Mouse (Mus musculus) liver, embryonic 12.5 days (tissue): ENCODE data around the gene Muc3. TPM values are rescaled to one million over a fixed set of nuclear protein-coding genes. Genes with fewer than 3 reads are reported as not detected.

Source experiments
- ATAC-seq: fragments of 200-750 bp; cut with Nextera tagmentation; 2 replicates; pipeline ENCODE4 v1.8.0; 2017; ENCODE audit warnings: moderate number of reproducible peaks, mild to moderate bottlenecking, moderate library complexity
- H3K27ac ChIP-seq: fragments of 300-500 bp; sonication (generic); 2 replicates; pipeline ENCODE4 v1.5.1; 2016; ENCODE audit warnings: mild to moderate bottlenecking
- H3K27me3 ChIP-seq: fragments of 300-500 bp; sonication (generic); replicated peaks from 2 replicates; pipeline ENCODE4 v1.6.1; 2016; ENCODE audit warnings: mild to moderate bottlenecking, moderate library complexity
- H3K36me3 ChIP-seq: fragments of 300-500 bp; sonication (generic); 2 replicates; pipeline ENCODE4 v1.6.1; 2016; ENCODE audit warnings: mild to moderate bottlenecking, moderate library complexity
- H3K4me1 ChIP-seq: fragments of 300-500 bp; sonication (generic); 2 replicates; pipeline ENCODE4 v1.6.1; 2016
- H3K4me2 ChIP-seq: fragments of 300-500 bp; sonication (generic); 2 replicates; pipeline ENCODE4 v1.6.1; 2016; ENCODE audit warnings: mild to moderate bottlenecking, moderate library complexity
- H3K4me3 ChIP-seq: fragments of 300-500 bp; sonication (generic); 2 replicates; pipeline ENCODE4 v1.5.1; 2016; ENCODE audit warnings: mild to moderate bottlenecking, moderate library complexity
- H3K9ac ChIP-seq: fragments of 300-500 bp; sonication (generic); 2 replicates; pipeline ENCODE4 v1.6.1; 2016; ENCODE audit warnings: mild to moderate bottlenecking, moderate library complexity
- H3K9me3 ChIP-seq: fragments of 300-500 bp; sonication (generic); replicated peaks from 2 replicates; pipeline ENCODE4 v1.6.1; 2016; ENCODE audit warnings: mild to moderate bottlenecking, moderate library complexity
- WGBS: fragments of 180-500 bp; shearing (Covaris S2); methylation state at CpG from one replicate; pipeline ENCODE4 v1.1.7; 2016; ENCODE audit not compliant: insufficient replicate concordance; 5-methylcytosine and 5-hydroxymethylcytosine counted together
- polyA plus RNA-seq: library from polyadenylated mRNA; unstranded; fragments of >200 nt; fragmentation: Nextera tagmentation; extraction: Ambion mirVana; gene quantifications from 2 replicates; pipeline ENCODE4 v1.2.1, GENCODE M21; 2016

Gene Muc3
- polyA plus RNA-seq, 1 experiment from 2014 or later: not detected

DNA sequence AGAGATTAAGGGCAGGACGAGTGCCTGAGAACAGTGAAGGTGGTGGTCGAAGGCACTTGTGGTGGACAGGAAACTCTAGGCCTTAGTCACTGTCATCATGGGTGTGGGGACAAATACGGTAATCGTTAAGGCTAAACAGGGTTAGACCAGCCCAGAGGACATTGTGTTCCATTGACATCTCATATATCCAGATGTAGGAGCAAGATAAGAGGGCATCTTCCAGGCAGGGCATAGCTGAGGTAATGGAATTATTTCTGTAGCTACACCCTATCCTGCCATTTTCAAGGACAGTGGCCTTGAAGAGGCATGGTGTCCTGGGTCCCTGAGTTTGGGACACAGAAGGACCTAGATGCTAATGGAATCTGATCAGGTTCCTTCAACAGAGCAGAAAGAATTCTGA lies 12.7 kb upstream of the Muc3 start:
- no peaks in the 10 kb centered on the region for H3K36me3 ChIP-seq
- H3K9ac ChIP-seq: no peak overlapping the region
- no peak for ATAC-seq
- no peaks in the 10 kb centered on the region for H3K4me1 ChIP-seq
- H3K4me2 ChIP-seq: no peak overlapping the region
- H3K9me3 ChIP-seq: 0 out of 2 replicates have a peak, but pooled peaks cover 4% of the 10 kb centered on the region
- H3K27ac ChIP-seq: no peak overlapping the region
- WGBS: 53% methylated on average over 4 of the region's 4 CpGs
- H3K27me3 ChIP-seq: peaks cover 18% of the 10 kb centered on the region
- H3K4me3 ChIP-seq: no peak overlapping the region

DNA sequence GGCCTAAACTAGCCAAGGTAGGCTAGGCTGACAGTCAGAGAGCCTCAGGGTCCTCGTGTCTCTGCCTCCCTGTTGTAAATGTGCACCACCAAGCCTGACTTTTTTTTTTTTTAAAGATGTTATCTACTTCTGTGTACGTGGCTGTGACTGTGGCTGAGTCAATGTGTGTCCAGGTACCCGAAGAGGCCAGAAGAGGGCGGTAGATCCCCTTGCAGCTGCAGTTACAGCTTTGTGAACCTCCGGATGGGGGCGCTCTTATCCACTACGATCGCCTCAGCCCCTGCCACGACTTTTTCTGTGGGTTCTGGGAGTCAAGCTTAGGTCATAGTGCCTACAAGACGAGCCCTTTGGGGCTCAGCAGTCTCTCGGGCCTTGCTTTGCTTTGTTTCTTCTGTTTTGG lies 10.3 kb upstream of the Muc3 start:
- no peaks in the 10 kb centered on the region for H3K4me1 ChIP-seq
- H3K27me3 ChIP-seq: peaks cover 13% of the 10 kb centered on the region; the same call in 1 of the 2 replicates
- WGBS: 14% methylated on average over 11 of the region's 11 CpGs
- H3K9ac ChIP-seq: no peak overlapping the region
- H3K36me3 ChIP-seq: no peaks in the 10 kb centered on the region
- no peak overlapping the region for H3K27ac ChIP-seq
- ATAC-seq: no peak
- no peak overlapping the region for H3K4me2 ChIP-seq
- H3K4me3 ChIP-seq: no peak overlapping the region
- 0 out of 2 replicates have a peak, but pooled peaks cover 7% of the 10 kb centered on the region for H3K9me3 ChIP-seq

DNA sequence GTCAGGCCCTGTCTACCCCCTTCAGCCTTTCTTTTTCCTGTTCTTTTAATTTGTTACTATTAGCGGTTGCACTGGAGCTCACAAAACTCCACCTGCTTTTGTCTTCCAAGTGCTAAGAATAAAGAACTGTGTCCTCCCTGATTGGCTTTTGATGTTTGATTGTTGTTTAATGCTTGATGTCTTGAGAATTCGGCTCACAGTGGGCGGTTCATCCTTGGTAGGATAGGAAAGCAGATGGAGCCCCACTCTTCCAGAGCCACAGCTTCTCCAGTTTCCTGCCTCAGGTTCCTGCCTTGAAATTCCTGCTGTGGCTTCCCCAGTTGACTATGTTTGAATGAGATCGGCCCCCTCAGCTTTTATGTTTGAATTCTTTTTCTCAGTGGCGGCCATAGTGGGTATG lies 4.2 kb upstream of the Muc3 start:
- H3K9ac ChIP-seq: no peak overlapping the region
- H3K4me2 ChIP-seq: no peak overlapping the region
- no peak for ATAC-seq
- H3K4me1 ChIP-seq: no peaks in the 10 kb centered on the region
- WGBS: 78% methylated on average over 5 of the region's 5 CpGs
- peaks cover 15% of the 10 kb centered on the region for H3K9me3 ChIP-seq
- H3K4me3 ChIP-seq: no peak overlapping the region
- no peaks in the 10 kb centered on the region for H3K27me3 ChIP-seq
- H3K36me3 ChIP-seq: no peaks in the 10 kb centered on the region
- H3K27ac ChIP-seq: no peak overlapping the region

DNA sequence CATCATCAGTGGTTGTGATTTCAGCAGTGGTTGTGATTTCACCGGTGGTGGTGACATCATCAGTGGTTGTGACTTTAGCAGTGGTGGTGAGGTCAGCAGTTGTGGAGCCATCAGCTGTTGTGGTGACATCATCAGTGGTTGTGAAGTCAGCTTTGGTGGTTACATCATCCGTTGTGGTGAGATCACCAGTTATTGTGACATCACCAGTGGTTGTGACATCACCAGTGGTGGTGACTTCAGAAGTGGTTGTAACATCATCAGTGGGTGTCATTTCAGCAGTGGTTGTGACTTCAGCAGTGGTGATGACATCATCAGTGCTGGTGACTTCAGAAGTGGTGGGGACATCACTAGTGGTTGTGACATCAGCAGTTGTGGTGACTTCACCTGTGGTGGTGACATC lies 3.5 kb upstream of the Muc3 start:
- no peaks in the 10 kb centered on the region for H3K36me3 ChIP-seq
- H3K9me3 ChIP-seq: peaks cover 15% of the 10 kb centered on the region
- H3K27ac ChIP-seq: no peak overlapping the region
- no peak overlapping the region for H3K4me2 ChIP-seq
- H3K9ac ChIP-seq: no peak overlapping the region
- no peaks in the 10 kb centered on the region for H3K27me3 ChIP-seq
- 54% methylated on average over 2 of the region's 2 CpGs for WGBS
- no peak; the same call in 1 of the 2 replicates for ATAC-seq
- H3K4me1 ChIP-seq: no peaks in the 10 kb centered on the region
- no peak overlapping the region for H3K4me3 ChIP-seq

DNA sequence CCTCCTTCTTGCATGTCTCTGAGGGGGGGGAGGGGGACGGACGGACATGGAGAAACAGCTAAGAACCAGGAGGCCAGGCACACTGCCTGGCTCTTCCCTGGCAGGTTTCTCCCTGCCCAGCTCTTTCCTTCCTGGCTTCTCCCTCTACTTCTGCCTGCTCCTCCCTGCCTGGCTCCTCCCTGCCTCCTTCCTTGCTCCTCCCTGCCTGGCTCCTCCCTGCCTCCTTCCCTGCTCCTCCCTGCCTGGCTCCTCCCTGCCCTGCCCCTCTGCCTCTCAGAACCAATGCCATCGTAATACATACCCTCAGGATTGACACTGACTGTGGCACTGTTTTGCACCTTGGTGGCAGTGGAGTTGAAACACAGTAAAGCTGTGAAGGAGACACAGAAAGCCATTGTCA lies 8.3 kb downstream of the Muc3 start:
- Histone ChIP-seq H3K27me3 (peaks cover 19% of the 10 kb centered on the region; the same call in 1 of the 2 replicates), H3K4me3 (no peak overlapping the region), H3K4me1 (no peaks in the 10 kb centered on the region), H3K27ac (no peak overlapping the region), H3K4me2 (no peak overlapping the region), H3K36me3 (no peaks in the 10 kb centered on the region), H3K9me3 (no peaks in the 10 kb centered on the region), H3K9ac (no peak overlapping the region)
- no peak for ATAC-seq
- WGBS: 26% methylated on average over 3 of the region's 3 CpGs

DNA sequence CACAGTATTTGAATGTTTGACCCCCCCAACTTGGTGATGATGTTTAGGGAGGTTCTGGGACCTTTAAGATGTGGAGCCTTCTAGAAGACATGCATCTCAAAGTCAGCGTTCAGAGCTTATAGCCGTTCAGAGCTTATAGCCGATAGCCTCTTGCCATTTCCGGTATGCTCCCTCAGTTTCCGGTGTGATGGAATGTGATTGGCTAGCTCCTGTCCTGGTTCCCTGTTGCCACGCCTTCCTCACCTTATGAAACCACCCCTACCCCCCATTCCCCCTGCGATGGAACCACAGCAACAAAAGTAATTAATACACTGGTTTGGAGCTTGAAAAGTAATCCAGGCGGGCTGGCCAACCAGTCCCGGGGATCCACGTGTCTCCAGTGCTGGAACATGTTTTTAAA lies 10.1 kb downstream of the Muc3 start:
- H3K27me3 ChIP-seq: peaks cover 22% of the 10 kb centered on the region; the same call in 1 of the 2 replicates
- H3K27ac ChIP-seq: no peak overlapping the region
- H3K9ac ChIP-seq: no peak overlapping the region
- H3K9me3 ChIP-seq: no peaks in the 10 kb centered on the region
- WGBS: 70% methylated on average over 10 of the region's 10 CpGs
- no peak overlapping the region for H3K4me3 ChIP-seq
- no peaks in the 10 kb centered on the region for H3K4me1 ChIP-seq
- ATAC-seq: no peak
- H3K36me3 ChIP-seq: no peaks in the 10 kb centered on the region
- no peak overlapping the region for H3K4me2 ChIP-seq

DNA sequence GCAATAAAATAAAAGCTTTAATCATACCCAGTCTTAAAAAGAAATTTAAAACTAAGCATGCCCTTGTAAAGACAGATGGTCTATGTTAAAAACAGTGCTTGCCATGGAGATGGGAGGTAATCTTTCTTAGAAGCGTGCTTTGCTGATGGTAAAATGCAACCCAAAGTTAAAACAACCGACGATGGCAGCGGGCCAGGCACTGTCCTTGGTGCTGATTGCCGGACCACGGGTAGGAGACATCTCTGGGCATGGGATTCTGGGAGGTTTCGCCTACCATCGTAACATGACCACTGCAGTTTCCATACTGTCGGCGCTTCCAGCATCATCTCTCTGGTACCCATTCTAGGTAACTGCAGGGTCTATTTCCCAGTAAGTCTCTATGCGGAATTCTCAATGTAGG lies 14.2 kb downstream of the Muc3 start:
- ATAC-seq: no peak
- no peaks in the 10 kb centered on the region for H3K9me3 ChIP-seq
- H3K4me2 ChIP-seq: no peak overlapping the region
- peaks cover 26% of the 10 kb centered on the region for H3K27me3 ChIP-seq
- no peak overlapping the region for H3K27ac ChIP-seq
- no peaks in the 10 kb centered on the region for H3K36me3 ChIP-seq
- 28% methylated on average over 11 of the region's 11 CpGs for WGBS
- no peak overlapping the region for H3K9ac ChIP-seq
- no peak overlapping the region for H3K4me3 ChIP-seq
- no peaks in the 10 kb centered on the region for H3K4me1 ChIP-seq

DNA sequence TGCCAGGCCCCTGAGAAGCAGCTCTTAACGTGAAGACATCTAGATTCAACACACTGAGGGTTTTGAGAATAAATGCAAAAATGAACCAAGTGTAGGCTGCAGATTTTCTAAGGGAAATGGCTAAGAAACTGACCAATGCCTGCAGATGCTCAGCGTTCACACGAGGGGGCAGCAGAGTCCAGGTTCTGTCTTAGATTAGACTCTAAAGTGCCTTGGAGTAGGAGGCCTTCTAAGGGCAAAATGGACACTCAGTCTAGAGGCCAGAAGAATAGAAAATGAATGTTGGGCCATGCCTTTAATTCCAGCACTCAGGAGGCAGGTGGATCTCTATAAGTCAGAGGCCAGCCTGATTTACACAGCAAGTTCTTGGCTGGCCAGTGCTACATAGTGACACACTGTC lies 17.6 kb downstream of the Muc3 start:
- 0% methylated on average over 3 of the region's 3 CpGs for WGBS
- no peaks in the 10 kb centered on the region for H3K36me3 ChIP-seq
- ATAC-seq: no peak
- H3K9me3 ChIP-seq: no peaks in the 10 kb centered on the region
- peaks cover 29% of the 10 kb centered on the region for H3K27me3 ChIP-seq
- no peak overlapping the region for H3K27ac ChIP-seq
- no peak overlapping the region for H3K4me3 ChIP-seq
- H3K4me1 ChIP-seq: no peaks in the 10 kb centered on the region
- no peak overlapping the region for H3K4me2 ChIP-seq
- no peak overlapping the region for H3K9ac ChIP-seq

DNA sequence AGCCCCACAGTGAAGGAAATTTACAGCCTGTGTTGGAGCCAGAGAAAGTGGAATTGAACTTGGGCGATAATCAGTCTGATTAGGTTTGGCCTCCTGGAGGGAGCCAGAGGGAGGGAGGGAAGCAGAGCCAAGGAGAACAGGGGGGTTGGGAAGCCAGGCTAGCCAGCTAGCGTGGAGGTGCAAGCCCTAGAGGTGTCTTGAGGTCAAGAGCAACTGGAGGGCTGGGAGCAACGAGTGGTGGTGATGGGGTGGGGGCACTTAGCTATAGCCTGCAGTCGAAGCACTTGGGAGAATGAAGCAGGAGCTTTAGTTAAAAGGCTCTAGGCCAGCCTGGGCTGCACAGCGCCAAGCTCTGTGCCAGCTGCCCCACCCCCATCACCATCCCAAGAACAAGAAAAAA lies 19.8 kb downstream of the Muc3 start:
- Histone ChIP-seq H3K9ac (no peak overlapping the region), H3K4me1 (no peaks in the 10 kb centered on the region), H3K36me3 (no peaks in the 10 kb centered on the region), H3K4me2 (no peak overlapping the region), H3K9me3 (no peaks in the 10 kb centered on the region), H3K27me3 (peaks cover 44% of the 10 kb centered on the region), H3K27ac (no peak overlapping the region), H3K4me3 (no peak overlapping the region)
- no peak for ATAC-seq
- 20% methylated on average over 5 of the region's 5 CpGs for WGBS

DNA sequence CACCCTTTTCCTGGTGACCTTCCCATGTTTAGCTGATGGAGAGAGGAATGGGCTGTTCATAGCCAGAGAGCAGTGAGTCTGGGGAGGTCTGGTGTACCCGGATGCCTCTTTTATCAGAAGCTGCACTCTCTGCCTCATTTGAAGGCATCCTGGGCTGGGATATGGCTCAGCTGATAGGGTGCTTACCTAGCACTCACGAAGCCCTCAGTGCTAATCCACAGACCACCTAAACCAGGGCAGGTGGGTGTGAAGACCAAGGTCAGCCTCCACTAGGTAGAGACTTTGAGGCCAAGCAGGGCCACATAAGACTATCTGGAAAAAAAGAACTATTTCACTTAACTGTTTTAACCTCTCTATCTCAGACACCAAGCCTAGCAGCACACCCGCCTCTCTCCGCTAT lies 25.6 kb downstream of the Muc3 start:
- peaks cover 22% of the 10 kb centered on the region; the same call in 1 of the 2 replicates for H3K27me3 ChIP-seq
- H3K4me2 ChIP-seq: no peak overlapping the region
- 46% methylated on average over 4 of the region's 4 CpGs for WGBS
- no peaks in the 10 kb centered on the region for H3K9me3 ChIP-seq
- H3K27ac ChIP-seq: no peak overlapping the region
- no peak overlapping the region for H3K9ac ChIP-seq
- no peak for ATAC-seq
- no peaks in the 10 kb centered on the region for H3K36me3 ChIP-seq
- no peak overlapping the region for H3K4me3 ChIP-seq
- peaks cover 19% of the 10 kb centered on the region for H3K4me1 ChIP-seq

DNA sequence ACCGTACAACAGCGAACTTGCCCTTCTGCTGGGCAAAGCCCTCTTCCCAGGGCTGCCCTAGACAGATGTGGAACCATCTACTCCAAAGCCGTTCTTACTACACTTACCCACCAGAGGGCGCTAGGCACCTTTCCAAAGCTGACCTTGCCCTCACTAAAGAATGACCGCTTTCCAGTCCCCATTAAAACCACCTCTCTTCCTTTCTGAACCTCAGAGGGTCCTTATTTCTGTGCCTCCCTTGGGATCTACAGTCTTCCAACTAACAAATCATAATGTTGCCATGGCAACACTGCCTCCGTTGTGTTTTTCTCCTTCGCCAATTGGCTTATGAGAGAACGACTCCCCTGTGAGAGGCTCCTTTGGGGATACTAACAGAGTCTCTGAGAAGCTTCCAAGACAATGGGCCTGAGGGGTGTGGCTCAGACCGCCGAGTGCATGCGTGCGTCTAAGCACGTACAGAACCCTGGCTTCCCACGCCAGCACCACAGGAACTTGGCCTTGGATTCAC lies 26.4 kb downstream of the Muc3 start:
- H3K4me1 ChIP-seq: peaks cover 25% of the 10 kb centered on the region
- no peak overlapping the region for H3K4me3 ChIP-seq
- no peak overlapping the region for H3K27ac ChIP-seq
- no peaks in the 10 kb centered on the region for H3K36me3 ChIP-seq
- ATAC-seq: peak; percentile 69
- WGBS: 11% methylated on average over 14 of the region's 14 CpGs
- peak overlapping the region; percentile 6; the same call in 1 of the 2 replicates for H3K4me2 ChIP-seq
- H3K27me3 ChIP-seq: peaks cover 19% of the 10 kb centered on the region; the same call in 1 of the 2 replicates
- no peaks in the 10 kb centered on the region for H3K9me3 ChIP-seq
- no peak overlapping the region for H3K9ac ChIP-seq

DNA sequence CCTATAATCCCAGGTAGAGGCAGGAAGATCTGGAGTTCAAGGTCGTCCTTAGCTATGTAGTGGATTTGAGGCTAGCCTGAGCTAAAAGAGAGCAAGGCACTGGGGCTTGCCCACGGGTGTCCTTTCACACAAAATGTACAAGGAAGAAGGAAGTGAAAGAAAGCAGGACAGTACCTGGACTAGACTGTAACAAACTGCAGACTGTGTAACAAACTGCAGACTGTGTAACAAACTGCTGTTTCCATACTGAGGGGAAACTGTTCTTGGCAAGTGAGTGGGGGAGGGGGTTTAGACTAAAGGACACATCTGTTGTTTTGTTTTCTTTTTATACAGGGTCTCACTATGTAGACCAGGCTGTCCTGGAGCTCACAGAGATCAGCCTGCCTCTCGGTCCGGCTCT lies 27.8 kb downstream of the Muc3 start:
- Histone ChIP-seq H3K9me3 (0 out of 2 replicates have a peak, but pooled peaks cover 6% of the 10 kb centered on the region), H3K36me3 (no peaks in the 10 kb centered on the region), H3K9ac (no peak overlapping the region), H3K4me3 (no peak overlapping the region), H3K27ac (no peak overlapping the region), H3K4me2 (no peak overlapping the region), H3K27me3 (peaks cover 13% of the 10 kb centered on the region; the same call in 1 of the 2 replicates), H3K4me1 (peaks cover 39% of the 10 kb centered on the region)
- no peak for ATAC-seq
- 68% methylated on average over 4 of the region's 4 CpGs for whole genome bisulfite sequencing

DNA sequence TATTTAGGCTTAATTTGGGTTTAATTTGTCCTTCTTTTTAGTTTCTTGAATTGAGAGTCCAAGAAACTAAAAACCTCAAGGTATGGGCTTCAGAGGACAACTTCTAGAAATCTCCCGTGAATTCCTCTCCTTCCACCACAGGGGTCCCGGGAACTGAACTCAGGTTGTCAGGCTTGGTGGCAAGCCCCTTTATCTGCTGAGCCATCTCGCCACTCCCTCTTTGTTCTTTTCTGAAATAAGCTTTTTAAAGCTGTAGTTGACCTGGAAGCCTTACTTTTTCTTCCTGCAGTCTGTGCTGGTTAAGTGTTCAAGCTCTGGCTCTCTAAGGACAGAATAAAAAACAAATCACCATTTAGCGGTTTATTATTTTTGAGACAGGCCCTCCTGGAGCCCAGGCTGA lies 30.2 kb downstream of the Muc3 start:
- 72% methylated on average over 4 of the region's 4 CpGs for WGBS
- Histone ChIP-seq H3K4me3 (no peak overlapping the region), H3K36me3 (peaks cover 13% of the 10 kb centered on the region), H3K4me1 (peaks cover 51% of the 10 kb centered on the region), H3K9me3 (peaks cover 19% of the 10 kb centered on the region), H3K27ac (peak overlapping the region; percentile 22; the same call in 1 of the 2 replicates), H3K4me2 (no peak overlapping the region), H3K9ac (no peak overlapping the region), H3K27me3 (no peaks in the 10 kb centered on the region)
- ATAC-seq: no peak
